Mouse (Mus musculus): ENCODE measurements at regions not wholly inside any gene's neighbourhood (a gene's known extent, or its start where the extent isn't known, plus 50 kb on each side); places are given as distances from the start of the nearest gene placed in this dataset.
"Not testable (repeated sequence)": the region's sequence is repeated elsewhere in the genome, so short reads cannot be mapped to it uniquely, and the experiment has no call there.

GRCm38 (mm10) chr13:52190848-52191590 is 340.1 kb downstream of the Diras2 start:
- no peak for DNase-seq (ENCODE audit: low spot score in 2 of 2)

- DNase-seq (ENCODE audit: low spot score in 2 of 2), result no peak
These were observed 334.2 kb downstream of the Diras2 start for GRCm38 (mm10) chr13:52196917-52197316.

DNA sequence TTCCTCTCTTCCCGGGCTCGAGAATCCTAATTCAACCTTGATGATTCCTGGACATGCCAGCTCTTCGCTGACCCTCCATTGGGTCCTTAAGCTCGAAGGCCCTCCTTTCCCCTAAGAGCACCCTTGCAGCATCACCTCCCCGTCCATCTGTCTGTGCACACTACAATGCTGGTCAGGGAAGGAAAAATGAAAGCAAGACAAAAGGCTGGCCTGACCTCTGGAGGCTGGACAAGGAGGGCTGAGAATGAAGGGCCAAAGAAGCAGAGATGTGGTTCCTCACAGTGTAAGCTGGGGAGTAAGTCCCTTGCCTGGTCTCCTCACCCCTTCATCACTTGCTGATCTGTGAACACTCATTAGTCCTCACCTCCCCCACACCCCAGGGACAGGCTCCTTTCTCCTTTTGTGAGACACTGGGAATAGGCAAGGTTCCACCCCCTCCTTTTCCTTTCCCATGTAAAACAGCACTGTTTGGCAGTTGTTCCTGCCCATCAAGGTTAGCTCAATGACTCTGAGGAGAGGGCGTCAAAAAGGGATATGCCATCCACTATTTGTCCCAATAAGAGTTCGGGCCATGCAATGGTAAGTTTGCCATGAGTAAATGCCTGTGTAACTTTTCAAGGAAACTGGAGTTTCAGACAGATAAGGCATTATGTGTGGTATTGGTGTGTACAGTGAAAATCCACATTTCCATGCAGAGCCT is 332.3 kb downstream of the Diras2 start:
- DNase-seq (ENCODE audit: low spot score in 2 of 2), result no peak

DNA sequence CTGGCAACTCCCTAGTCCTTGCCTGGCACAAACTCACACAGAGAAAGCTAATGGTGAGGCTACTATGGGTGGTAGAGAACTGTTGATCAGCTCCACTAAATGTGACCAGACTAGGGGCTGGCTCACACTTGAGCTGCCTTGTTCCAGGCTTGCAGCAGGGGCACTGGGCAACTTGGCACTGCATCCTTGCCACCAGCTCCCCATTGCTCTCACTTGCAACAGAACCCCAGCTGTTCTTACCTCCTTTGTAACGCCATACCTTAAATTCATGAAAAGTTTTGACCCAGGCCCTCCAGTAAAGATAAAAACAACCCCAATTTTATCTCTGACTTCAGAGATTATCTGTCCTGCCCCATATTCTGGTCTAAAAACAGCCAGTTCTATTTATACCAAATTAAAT is 328.7 kb downstream of the Diras2 start:
- no peak for DNase-seq (ENCODE audit: low spot score in 2 of 2)

DNA sequence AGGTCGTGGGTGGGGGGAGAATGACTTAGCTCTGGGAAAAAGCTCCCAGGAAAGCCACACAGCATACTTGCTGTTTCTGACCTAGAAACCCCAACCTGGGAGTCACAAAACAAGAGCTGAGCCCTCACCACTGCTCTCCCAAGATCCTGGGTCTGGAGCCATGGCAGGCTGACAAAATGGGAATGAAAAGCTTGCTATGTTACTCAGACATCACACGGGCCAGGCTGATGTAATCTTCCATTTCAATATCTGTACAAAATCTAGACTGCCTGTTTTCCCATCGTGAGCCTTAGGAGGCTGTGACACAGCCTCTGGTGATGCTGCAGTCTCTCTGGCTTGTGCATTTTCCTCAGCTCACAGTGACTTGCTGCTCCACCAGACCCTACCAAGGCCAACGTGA is 325.1 kb downstream of the Diras2 start:
- no peak for DNase-seq (ENCODE audit: low spot score in 2 of 2)

GRCm38 (mm10) chr13:52216343-52216742 is 314.7 kb downstream of the Diras2 start:
- no peak for DNase-seq (ENCODE audit: low spot score in 2 of 2)

GRCm38 (mm10) chr13:52217066-52217465 is 314.0 kb downstream of the Diras2 start:
- no peak for DNase-seq (ENCODE audit: low spot score in 2 of 2)

GRCm38 (mm10) chr13:52217741-52218140 is 313.3 kb downstream of the Diras2 start:
- no peak for DNase-seq (ENCODE audit: low spot score in 2 of 2)

- DNase-seq (ENCODE audit: low spot score in 2 of 2), result no peak
These were observed 308.6 kb downstream of the Diras2 start for GRCm38 (mm10) chr13:52222315-52223097.

DNA sequence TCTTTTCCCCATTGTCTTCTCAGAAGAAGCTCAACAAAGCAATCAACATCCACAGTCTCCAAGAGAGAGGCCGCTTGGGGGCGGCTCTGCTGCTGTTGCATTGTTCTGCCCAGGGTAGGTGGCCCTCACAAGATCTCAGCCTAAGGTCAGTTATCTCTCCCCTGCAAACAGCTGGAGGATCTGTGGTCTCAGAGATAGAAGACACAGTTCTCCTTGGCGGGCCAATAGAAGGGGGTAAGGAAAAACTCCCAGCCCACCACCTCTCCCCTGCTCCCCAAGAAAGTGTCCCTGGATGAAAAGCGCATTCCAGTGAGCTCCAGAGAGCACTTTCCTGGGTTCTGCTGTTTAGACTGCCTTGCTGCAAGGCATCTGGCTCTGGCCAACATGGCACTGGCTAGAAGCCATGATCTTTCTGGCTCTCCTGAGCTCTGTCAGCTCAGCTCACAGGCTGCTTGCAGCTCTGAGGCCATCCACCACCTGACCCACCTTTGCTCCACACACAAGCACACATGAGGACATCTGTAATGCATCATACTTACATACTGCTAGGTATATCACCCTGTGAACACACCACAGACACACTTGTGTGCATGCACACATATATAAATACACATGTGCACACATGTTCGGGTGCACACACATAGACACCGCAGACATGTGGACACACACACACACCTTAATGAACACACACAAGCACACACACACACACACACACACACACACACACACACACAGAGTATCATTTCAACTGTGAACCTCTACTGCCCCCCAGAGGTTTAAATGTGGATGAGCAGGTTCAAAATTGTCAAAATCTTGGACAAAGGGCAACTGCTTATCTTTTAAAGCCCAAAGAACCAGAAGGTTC is 307.7 kb downstream of the Diras2 start:
- DNase-seq (ENCODE audit: low spot score in 2 of 2), result no peak

- no peak for DNase-seq (ENCODE audit: low spot score in 2 of 2)
These were observed 297.1 kb downstream of the Diras2 start for GRCm38 (mm10) chr13:52233971-52234370.

DNA sequence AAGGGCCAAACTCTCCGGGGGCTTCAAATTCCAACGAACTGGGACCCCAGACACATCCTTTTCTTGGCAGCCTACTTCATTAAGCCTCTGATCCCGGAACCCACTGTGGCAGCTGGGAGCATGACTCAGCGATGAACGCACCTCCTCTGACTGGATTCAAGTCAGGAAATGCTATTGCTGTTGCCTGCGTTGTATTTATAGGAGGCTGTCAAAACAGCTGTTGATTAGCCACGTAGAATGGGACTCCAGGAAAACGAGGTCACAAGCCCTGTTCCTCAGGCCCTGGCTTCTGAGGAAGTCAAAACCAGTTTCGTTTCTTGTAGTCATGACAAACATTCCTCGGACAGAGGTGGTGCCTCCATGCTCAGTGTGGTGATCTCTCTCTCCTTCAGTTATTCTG is 295.0 kb downstream of the Diras2 start:
- no peak for DNase-seq (ENCODE audit: low spot score in 2 of 2)

DNA sequence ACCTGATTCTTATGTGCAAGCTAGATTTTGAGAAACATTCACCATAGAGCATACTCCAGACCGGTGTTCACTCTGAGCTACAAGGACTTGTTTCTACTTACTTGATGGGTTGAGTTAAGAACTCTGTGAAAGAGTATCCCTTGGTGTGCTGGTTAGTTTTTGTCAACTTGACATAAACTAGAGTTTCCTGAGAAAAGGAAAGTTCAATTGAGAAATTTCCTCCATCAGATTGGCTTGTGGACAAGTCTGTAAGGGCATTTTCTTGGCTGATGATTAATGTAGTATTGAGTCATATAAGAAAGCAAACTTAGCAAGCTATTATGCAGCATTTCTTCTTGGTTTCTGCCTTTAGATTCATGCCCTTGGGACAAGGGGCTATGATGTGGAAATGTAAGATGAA is 291.5 kb downstream of the Diras2 start:
- no peak for DNase-seq (ENCODE audit: low spot score in 2 of 2)

- no peak for DNase-seq (ENCODE audit: low spot score in 2 of 2)
These were observed 289.3 kb downstream of the Diras2 start for GRCm38 (mm10) chr13:52241761-52242160.

DNA sequence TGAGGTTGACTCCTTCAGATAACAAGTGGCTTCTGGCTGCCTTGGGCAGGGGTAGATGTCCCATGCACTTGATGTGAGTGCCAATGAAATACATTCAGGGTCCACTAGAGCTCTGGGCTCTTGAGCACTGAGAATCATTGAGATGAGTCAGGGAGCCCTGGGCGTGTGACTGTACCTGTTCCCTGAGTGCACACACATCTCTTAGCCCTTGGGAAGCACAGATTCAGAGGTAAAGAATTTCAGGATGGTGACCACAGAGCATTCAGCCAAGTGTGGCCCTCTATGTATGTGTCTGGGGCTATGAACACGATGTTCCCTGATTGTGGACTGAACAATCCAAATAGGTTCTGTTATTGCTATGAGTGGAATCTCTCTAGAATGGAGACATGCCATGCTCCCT is 281.6 kb downstream of the Diras2 start:
- no peak for DNase-seq (ENCODE audit: low spot score in 2 of 2)

GRCm38 (mm10) chr13:52250371-52250770 is 280.7 kb downstream of the Diras2 start:
- DNase-seq (ENCODE audit: low spot score in 2 of 2), result no peak

DNA sequence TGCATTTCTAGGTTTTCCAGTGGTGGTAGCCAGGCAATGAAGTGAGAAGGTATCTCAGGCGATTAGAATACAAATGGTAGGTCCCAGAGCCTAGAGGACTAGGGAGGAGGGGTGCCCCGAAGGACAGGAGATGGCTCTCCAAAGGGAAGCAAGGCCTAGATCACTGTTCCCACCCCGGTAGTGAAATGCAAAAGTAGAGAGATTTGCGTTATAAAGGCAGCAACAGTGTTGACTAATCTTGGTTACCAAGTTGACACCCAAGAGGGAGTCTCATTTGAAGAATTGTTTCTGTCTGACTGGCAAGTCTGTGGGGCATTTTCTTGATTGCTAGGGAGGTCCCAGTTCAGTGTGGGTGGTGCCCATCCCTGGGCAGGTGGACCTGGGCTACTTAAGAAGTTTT is 278.8 kb downstream of the Diras2 start:
- no peak for DNase-seq (ENCODE audit: low spot score in 2 of 2)

DNA sequence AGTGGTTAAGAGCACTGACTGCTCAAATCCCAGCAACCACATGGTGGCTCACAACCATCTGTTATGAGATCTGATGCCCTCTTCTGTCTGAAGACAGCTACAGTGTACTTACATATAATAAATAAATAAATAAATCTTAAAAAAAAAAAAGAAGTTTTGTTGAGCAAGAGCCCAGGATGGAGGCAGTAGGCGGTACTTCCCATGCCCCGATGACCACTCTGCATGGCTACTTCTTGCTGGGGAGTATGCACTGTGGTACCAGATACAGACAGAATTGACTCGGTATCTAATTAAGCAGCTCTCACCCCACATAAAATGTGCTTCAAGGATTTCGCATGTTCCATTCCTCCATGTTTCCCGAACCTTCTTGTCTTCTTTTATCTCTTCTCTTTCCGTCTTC is 278.4 kb downstream of the Diras2 start:
- not testable (repeated sequence) for DNase-seq (ENCODE audit: low spot score in 2 of 2)

DNA sequence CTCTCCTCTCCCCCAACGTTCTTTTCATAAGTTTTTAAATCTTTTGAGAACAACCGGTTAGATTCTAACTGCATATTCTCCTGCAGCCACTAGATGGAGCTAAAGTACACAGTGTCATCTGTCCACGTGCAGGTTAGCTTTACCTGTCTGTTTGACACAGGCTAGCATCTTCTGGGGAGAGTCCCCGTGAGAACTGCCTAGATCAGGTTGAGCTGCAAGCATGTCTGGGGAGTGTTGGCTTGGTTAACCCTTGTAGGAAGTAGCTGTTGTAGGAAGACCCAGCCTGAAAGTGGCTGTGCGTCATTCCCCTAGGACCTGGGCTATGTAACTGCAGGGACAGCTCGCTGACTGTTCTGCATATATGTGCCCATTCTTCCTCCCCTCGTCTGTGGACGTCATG is 277.9 kb downstream of the Diras2 start:
- DNase-seq (ENCODE audit: low spot score in 2 of 2), result no peak

DNA sequence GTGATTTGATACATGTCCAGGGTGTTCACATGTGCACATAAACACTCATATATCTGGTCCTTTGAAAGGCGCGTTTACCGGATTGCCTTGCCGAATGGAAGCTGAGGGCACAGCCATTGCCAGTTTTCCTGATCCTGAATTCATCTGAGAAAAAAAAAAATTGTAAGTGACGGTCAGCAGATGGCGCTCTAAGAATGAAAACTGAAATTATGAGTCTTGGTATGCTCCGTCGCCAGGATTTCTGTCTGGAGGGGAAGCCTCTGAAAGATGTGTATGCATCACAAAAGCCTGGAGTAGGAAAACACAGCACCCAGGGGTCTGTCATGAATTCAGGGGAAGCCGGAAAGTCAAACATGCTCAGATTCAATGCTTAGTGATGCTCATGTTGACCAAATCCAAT is 276.9 kb downstream of the Diras2 start:
- no peak for DNase-seq (ENCODE audit: low spot score in 2 of 2)

- DNase-seq (ENCODE audit: low spot score in 2 of 2), result no peak
These were observed 275.4 kb downstream of the Diras2 start for GRCm38 (mm10) chr13:52255697-52256096.

DNA sequence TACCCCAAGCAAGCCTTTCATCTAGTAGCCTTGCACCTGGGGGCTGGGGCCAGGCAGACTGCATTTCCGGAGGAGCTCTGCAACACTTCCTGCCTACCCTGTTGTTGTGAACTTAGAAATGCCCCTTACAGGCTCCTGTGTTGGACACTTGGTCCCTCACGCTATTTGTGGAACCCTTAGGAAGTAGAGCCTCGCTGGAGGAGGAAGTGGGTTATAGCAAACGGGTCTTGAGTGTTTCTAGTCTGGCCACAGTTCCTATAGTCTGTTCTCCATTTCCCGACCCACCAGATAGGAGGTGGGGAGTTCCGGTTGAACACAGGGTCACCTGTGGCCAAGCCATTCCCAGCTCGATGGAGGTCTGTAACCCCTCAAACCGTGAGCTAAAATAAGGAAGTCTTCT is 272.7 kb downstream of the Diras2 start:
- DNase-seq (ENCODE audit: low spot score in 2 of 2), result no peak
